Mouse (Mus musculus): ENCODE data around the gene Mt3.

Mt3 gene

DNA sequence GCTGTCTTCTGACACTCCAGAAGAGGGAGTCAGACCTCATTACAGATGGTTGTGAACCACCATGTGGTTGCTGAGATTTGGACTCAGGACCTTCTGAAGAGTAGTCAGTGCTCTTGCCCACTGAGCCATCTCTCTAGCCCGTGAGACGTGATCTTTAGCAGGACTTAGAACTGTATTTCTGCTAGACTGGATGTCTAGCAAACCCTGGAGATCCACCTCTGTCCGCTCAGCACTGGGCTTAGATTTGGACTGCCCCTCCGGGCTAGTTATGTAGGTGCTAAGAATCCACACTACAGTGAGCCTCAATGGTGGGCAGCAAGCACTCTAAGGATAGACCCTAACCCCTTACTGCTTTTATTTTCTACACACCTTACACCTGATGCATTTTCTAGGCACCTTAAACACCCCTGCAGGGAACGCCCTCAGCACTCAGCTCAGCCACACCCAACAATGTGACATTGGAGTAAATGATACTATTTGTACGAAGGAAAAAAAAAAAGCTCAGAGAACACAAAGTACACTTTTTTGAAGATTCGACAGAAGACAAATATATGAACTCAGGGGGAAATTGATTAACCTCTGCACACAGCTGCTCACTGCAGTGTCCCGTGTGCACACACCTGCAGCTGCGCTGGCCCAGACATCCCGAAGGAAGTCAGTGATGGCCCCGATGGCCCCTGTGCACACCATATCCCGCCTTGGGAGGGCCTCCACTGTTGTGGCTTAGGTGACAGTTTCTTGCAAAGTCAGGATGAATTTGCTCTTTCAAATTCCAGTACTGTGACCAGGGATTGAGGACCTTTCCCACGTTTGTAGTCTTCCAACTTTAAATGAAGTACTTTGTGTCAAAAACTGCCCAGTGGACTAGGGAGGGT lies 29.9 kb downstream of the Mt3 start:
- ATAC-seq (ENCODE audit: insufficient number of reproducible peaks, low FRiP score, low TSS enrichment): no peak

DNA sequence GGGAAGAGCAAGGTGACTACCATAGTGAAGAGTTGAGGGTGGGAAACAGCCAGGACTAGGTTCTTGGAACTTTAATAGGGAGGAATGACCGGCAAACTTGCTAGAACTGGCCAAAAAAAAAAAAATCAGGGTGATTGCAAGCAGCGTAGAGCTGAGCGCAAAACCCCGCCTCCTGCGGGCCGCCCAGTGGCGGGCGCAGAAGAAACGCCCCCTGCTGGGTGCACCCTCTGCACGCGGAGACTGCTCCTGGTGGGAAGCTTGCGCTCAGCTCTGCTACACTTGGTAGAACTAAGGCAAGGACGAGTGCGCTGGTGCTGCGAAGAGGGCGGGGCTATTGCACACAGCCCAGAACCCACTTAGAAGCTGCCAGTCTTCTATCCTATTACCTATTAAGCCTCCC lies 30.7 kb downstream of the Mt3 start:
- no peak for ATAC-seq (ENCODE audit: insufficient number of reproducible peaks, low FRiP score, low TSS enrichment)

DNA sequence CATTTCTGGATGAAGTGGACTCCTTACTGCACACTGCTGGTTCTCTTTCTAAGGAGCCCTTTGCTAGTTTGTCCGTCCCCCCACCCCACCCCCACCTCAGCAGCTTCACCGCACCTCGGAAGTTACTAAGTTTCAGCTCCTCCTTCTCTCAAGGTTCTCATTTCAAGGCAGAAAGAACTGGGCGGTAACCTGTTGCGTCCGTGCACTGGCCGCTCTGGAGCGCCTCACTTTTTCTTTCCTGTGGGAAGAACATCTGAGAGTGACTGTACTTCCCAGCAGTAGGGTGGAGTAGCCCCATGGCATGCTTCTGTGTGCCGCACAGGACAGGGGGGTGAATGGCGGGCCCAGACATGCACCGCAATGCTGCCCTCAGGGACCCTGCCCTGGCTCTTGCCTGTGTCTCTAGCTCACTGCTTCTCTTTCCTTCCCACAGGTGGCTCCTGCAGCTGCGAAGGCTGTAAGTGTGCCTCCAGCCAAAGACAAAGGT lies 32.0 kb downstream of the Mt3 start:
- no peak for ATAC-seq (ENCODE audit: insufficient number of reproducible peaks, low FRiP score, low TSS enrichment)

DNA sequence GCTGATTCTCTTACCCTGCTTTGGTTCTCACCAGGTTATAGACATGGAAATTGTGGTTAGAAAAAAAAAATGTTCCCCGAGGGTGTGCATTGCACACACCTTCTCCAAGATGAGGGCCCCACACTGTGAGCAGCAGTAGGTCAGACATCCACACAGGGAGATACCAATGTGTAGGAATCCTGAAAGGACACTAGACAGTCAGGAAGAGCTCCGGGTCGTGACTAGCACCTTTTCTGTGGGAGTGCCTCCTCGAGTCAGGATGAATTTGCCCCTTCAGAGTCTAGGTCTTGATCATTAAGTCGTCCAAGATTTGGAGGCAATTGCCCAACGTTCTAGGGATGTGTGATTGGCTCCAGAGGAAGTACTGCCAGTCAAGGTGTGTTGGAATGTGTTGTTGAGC lies 33.4 kb downstream of the Mt3 start:
- ATAC-seq (ENCODE audit: insufficient number of reproducible peaks, low FRiP score, low TSS enrichment): no peak

DNA sequence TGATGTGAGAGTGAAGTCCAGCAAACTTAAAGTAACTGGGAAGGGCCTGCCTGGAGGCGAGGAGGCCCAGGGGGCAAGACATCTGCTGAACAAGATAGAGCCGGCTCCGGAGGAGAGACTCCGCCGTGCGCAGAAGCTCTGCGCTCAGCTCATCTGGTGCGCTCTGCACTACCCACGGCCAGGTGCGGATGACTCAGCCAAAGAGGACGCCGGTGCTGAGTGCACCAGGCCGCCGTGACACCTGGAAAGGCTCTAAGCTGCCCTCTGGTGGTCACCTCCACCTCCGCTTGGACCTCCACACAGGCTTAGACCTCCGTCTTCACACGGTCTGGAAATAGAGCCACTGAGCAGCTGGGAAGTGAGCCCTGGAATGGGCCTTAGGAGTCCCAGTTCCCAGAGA lies 34.1 kb downstream of the Mt3 start:
- ATAC-seq (ENCODE audit: insufficient number of reproducible peaks, low FRiP score, low TSS enrichment): peak; percentile 90

DNA sequence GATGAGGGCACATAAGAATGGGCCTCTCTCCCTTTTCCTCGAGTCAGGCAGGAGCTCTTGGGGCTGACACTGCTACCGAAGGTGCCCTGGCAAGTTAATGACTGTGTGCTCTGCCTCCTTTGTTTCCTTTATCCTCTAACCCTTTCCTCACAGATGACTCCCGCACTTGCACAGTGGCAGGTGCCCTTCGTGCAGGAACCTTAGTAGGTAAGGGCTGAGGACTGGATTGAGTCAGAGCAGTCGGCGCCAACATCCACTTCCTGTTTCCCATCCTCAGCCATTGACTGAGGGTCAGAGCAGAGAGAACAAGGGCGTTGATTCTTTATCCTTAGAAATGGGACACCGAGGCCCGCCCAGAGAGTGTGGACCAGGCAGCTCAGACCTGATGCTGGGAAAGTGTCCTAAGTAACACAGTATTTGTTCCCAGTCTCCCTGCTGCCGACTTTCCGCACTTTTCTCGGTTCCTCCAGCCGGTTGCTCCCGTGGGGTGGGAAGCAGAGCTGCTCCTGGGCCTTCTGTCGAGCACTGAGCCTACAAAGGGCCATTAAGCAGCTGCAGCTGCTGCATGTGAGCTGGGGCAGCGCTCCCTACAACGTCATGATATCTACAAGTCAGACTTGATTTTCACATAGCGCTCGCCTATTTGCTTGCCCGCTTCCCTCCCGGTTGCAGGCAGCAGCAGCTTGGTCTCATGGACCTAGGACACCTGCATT lies 35.0 kb downstream of the Mt3 start:
- ATAC-seq (ENCODE audit: insufficient number of reproducible peaks, low FRiP score, low TSS enrichment): no peak

DNA sequence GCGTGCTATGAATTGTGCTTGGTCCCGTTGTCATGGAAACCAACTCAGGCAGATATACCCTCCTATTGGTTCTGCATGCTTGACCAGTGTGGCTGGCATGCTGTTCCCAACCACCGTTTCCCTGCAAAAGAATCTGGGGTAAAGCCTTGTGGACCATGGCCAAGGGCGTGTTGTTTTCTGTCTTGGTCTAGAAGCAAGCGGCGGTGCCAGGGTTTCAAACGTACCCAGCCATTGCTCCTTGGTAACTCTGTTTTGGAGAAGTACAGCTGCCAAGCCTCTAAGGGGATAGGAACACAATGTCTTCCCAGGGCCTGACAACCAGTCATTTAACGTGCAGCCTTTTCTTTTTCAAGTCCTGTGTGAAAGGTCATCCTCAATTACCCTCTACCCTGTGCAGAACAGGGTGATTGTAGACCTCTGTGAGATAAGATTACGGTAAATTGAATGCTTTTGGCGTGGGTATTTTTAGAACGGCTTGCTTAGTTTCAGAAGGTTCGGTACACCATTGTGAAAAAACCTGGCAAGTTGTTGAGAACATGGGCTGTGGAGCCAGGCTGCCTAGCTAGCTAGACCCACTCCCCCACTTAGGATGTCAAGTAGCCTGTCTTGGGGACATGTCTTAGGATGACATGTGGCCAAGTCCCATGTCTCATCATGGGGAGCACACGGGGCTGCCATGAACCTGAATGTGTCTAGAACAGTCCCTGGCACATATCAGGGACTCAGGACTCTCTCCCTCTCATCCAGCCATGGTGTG lies 37.0 kb downstream of the Mt3 start:
- ATAC-seq (ENCODE audit: insufficient number of reproducible peaks, low FRiP score, low TSS enrichment): no peak

DNA sequence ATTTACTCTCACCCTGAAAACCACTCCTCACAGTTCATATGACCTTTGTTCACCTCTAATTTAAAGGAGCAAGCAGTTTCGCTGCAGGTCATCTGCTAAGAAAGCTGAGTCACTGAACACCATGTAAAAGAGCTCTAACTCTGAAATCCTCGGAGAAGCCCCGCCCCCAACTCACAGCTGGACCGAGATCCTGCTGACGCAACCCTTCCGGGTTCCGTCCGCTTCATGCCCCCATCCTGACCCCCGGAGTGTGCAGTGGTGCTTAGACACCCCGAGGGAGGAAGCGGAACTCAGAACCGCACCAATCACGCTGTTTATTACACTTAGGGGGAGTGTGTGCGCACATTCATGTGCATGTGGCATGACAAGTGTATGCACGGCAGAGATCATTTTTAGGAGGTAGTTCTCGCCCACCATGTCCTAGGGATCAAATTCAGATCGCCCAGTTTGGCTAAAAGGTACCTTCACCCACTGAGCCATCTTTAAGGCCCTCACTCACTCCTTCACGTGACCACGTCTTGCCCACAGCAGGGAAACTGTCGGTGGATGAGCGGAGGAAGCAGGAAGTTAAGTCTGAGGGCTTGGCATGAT lies 38.8 kb downstream of the Mt3 start:
- ATAC-seq (ENCODE audit: insufficient number of reproducible peaks, low FRiP score, low TSS enrichment): no peak

DNA sequence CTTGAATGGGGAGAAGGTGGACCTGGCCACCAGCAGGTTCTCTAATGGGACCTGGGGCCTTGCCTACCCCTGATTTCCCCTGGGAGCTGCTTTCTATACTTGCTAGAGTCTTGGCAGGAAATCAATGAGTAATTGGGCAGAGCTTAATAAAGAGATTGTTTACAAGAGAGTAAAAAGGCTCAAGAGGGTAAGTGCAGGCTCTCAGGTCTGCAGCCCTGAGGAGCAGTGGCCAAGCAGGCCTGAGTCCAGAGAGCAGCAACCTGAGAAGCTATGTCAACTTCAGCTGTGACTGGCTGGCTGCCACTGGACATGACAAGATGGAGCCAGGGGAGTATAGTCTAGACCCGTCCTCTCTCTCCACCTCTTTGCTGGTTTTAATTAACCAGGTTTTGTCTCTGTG lies 40.5 kb downstream of the Mt3 start:
- ATAC-seq (ENCODE audit: insufficient number of reproducible peaks, low FRiP score, low TSS enrichment): no peak

DNA sequence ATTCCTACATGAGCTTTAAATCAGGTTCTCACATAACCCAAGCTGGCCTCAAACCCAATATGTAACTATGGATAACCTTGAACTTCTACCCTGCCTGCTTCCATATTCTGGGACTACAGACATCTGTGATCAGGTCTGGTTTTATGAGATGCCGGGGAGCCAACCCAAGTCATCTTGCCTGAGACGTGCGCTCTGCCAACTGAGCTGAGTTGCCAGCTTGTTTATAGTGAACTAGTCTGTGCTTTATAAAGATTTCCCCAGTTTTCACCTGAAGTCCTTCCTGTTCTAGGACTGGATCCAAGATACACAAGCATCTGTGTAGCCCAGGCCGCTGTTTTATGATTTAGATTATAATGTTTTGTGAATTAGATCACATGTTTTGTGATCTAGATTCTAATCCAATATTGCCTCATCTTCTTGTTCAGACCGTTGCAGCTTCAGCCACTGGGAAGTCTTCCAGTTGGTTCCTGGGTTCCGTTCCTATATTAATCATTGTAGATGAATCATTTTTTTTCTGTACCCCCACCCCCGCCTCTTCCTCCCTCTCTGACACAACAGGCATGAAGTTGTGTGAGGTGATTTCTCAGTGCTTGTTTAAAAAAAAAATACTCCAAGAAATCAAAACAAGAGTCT lies 42.3 kb downstream of the Mt3 start:
- no peak for ATAC-seq (ENCODE audit: insufficient number of reproducible peaks, low FRiP score, low TSS enrichment)

DNA sequence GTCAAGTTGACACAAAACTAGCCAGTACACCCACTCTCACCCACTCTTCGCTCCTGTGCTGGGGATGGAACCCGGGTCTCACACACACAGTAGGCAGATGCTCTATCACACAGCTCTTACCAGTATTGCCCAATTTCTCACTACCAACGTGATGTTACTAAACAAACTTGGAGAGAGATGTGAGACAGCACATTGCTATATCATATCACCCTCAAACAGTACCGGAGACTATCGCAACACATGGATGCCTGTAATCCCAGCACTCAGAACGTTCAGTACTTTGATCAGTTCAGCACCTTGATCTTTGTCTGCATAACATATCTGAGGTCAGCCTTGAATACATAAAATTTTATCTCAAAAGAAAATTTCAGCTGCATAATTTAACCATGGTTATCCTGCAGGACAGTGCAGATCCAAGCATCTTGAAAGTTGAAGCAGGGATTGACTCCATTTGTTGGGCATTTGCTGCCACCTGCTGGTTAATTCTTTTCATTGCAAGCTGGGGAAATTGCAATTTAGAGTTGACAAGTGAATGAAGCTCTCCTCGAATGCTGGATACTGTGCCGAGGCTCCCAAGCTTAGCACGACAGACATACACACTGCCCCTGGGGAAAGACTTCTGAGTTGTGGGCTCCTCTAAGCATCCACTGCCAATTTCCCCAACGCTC lies 46.9 kb downstream of the Mt3 start:
- peak; percentile 72 for ATAC-seq (ENCODE audit: insufficient number of reproducible peaks, low FRiP score, low TSS enrichment)

All from cerebellum, adult (tissue).